Mouse (Mus musculus): ENCODE data around the gene Itpkb. TPM values are rescaled to one million over a fixed set of nuclear protein-coding genes. Genes with fewer than 3 reads are reported as not detected.
"Not testable (repeated sequence)": the region's sequence is repeated elsewhere in the genome, so short reads cannot be mapped to it uniquely, and the experiment has no call there.

Itpkb gene
- polyA plus RNA-seq, 1 experiment from 2014 or later, result 10.9 TPM

DNA sequence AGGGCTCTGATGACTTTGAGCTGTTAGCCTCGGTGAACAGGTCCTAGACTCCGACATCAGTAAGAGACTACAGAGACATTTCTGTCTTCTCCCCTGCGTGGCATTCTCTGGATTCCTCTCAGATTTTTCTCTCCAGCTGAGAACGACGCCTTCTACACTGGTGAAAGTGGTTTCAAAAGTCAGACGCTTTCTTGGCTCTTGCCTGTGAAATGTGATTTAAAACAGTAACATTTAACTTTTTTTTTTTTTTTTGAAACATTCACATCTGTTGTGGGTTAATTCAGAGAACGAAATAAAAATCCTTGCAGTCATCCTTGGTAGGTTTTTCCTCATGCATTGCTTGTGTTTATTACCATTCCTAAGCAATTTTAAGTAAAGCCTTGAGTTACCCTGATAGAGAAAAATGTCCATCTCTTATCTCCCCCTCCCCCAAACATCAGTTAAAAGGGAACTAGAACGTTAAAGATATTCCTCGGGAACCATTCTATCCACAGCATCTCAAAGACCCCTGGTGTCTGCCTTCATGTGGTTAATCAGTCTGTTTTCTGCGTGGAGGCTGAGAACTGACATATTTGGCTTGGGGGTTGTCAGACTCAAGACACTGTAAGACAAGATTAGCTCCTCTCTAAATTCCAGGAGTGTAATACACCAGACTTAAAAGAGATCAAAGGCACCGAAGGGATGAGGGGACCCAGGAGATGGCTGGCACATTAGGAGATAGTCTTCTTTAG is 57.6 kb downstream of the Itpkb start:
- Histone ChIP-seq H3K27ac (ENCODE audit: low read length) (peak overlapping the region; percentile 91), H3K36me3 (ENCODE audit: control insufficient read depth, insufficient read depth, low read length) (no peaks in the 10 kb centered on the region), H3K4me2 (replicated peaks; ENCODE audit: low read depth, low read length) (peak overlapping the region; percentile 75), H3K27me3 (ENCODE audit: control insufficient read depth, insufficient read depth, low read length) (no peaks in the 10 kb centered on the region), H3K4me1 (ENCODE audit: control insufficient read depth, insufficient read depth, low read length) (peaks cover 30% of the 10 kb centered on the region), H3K9ac (replicated peaks; ENCODE audit: low read depth, low read length) (no peak overlapping the region), H3K9me3 (ENCODE audit: control insufficient read depth, low read depth, low read length) (no peaks in the 10 kb centered on the region), H3K4me3 (ENCODE audit: low read depth, low read length) (peak overlapping the region; percentile 30)
- no peak for ATAC-seq (ENCODE audit: insufficient number of reproducible peaks, insufficient read depth, low FRiP score, low read depth)
- 12% methylated on average over 11 of the region's 11 CpGs for WGBS

DNA sequence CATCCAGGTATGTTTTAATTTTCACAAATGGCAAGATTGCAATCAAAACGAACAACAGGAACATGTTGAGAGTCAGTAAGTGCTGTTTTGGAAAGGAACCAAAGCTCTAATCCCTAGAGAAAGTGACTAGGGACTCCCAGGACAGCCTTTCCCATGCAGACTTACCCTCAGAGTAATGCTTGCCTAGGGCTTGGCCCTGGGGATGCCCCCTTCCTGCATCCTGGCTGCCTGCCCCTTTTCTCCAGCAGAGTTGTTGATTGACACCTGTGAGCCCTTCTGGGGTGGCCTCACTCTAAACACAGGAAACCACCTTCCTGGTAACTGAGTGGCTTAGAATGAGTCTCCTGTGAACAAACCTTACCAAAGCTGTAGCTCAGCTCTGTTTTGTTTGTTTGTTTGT is 58.2 kb downstream of the Itpkb start:
- Histone ChIP-seq H3K27ac (ENCODE audit: low read length) (peak overlapping the region; percentile 91), H3K4me2 (replicated peaks; ENCODE audit: low read depth, low read length) (no peak overlapping the region), H3K4me1 (ENCODE audit: control insufficient read depth, insufficient read depth, low read length) (peaks cover 30% of the 10 kb centered on the region), H3K36me3 (ENCODE audit: control insufficient read depth, insufficient read depth, low read length) (no peaks in the 10 kb centered on the region), H3K27me3 (ENCODE audit: control insufficient read depth, insufficient read depth, low read length) (no peaks in the 10 kb centered on the region), H3K4me3 (ENCODE audit: low read depth, low read length) (no peak overlapping the region), H3K9ac (replicated peaks; ENCODE audit: low read depth, low read length) (no peak overlapping the region), H3K9me3 (ENCODE audit: control insufficient read depth, low read depth, low read length) (no peaks in the 10 kb centered on the region)
- no peak for ATAC-seq (ENCODE audit: insufficient number of reproducible peaks, insufficient read depth, low FRiP score, low read depth)
- WGBS, result 47% methylated on average over 1 of the region's 1 CpGs

DNA sequence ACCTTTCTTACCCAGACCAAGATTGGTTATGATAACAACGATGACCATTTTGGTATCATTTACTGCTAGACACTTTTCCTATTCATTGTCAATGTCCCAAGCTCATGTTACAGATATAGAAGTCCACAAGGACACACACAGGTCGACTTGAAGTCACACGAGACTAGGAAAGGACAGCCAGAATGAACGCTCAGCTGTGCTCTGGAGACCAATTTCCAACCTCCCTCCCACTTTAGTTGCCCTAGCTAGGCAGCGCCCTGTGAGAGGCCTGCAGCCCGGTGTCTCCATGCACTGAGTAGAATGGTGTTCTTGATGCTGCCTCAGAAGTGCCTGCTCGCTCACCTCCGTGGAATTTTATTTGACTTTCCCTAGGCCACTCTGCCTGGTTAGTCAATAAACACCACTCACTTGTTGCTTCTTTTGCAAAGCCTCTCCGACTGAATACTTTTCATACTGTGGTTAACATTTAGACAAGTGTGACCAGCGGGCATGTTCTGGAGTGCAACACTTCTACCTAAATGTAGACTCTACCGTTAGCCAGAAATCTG is 59.0 kb downstream of the Itpkb start:
- not testable (repeated sequence) for H3K9ac ChIP-seq (replicated peaks; ENCODE audit: low read depth, low read length); H3K9me3 ChIP-seq (ENCODE audit: control insufficient read depth, low read depth, low read length); H3K27me3 ChIP-seq (ENCODE audit: control insufficient read depth, insufficient read depth, low read length); H3K36me3 ChIP-seq (ENCODE audit: control insufficient read depth, insufficient read depth, low read length); H3K4me3 ChIP-seq (ENCODE audit: low read depth, low read length); ATAC-seq (ENCODE audit: insufficient number of reproducible peaks, insufficient read depth, low FRiP score, low read depth); H3K27ac ChIP-seq (ENCODE audit: low read length); H3K4me2 ChIP-seq (replicated peaks; ENCODE audit: low read depth, low read length)
- 71% methylated on average over 11 of the region's 11 CpGs for WGBS
- H3K4me1 ChIP-seq (ENCODE audit: control insufficient read depth, insufficient read depth, low read length), result peaks cover 29% of the 10 kb centered on the region

DNA sequence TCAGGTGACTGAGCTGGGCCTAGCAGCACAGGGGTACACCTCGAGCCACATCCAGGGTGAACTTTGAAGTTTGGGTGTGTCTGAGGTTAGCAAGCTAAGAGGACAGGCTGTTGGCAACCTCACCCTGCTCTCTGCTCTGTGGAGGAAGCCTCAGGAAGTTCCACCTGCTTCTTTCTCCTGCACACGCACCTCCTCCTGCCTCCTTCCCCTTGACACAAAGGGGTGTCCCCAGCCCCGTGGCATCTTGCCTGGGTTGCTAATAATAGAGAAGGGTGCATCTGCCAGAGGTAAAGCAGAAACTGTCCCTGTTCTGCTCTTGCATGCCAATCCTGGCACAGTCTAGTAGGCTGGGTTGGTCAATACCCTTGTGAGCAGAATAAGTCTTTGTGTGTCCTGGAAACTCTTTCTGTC is 60.0 kb downstream of the Itpkb start:
- H3K4me1 ChIP-seq (ENCODE audit: control insufficient read depth, insufficient read depth, low read length), result peaks cover 23% of the 10 kb centered on the region
- no peak overlapping the region for H3K4me3 ChIP-seq (ENCODE audit: low read depth, low read length)
- no peak for ATAC-seq (ENCODE audit: insufficient number of reproducible peaks, insufficient read depth, low FRiP score, low read depth)
- no peaks in the 10 kb centered on the region for H3K27me3 ChIP-seq (ENCODE audit: control insufficient read depth, insufficient read depth, low read length)
- no peak overlapping the region for H3K27ac ChIP-seq (ENCODE audit: low read length)
- 63% methylated on average over 3 of the region's 3 CpGs for WGBS
- no peaks in the 10 kb centered on the region for H3K9me3 ChIP-seq (ENCODE audit: control insufficient read depth, low read depth, low read length)
- no peak overlapping the region for H3K4me2 ChIP-seq (replicated peaks; ENCODE audit: low read depth, low read length)
- H3K36me3 ChIP-seq (ENCODE audit: control insufficient read depth, insufficient read depth, low read length), result no peaks in the 10 kb centered on the region
- no peak overlapping the region for H3K9ac ChIP-seq (replicated peaks; ENCODE audit: low read depth, low read length)

DNA sequence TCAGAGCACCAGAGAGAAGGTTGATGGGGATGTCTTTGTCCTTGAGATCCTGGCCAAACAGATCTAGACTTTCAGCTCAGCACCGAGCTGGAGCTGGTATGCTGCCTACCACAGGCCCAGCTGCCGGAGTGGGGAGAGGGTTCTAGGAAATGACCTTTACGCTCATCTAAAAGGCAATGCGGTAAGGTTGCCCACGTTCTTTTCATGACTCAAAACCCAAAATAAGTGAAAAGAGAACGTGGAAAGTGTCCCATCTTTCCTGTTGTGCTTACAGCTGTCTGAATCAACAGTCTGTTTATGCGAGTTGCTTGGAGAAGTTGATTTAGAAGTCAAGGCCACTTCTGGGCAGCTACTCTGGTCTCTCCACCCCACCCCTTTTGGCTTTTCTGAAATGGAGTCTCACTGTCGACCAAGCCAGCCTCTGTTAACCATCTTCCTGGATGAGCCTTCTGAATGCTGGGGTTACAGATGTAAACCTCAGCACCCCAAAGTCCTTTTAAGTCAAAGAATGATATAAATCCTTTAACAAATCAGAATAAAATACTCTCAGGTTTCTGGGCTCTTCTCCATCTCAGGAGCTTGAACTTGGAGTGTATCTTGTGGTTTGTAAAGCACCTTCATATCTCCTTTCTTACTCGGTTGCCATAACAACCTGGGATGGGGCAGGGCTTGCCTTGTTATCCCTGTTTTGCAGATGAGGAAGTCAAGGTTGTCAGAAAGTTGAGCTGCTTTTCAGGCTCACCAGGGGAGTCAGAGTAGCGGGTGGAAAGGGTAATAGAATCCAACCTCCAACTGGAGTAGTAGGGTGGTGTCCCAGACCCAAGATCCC is 60.7 kb downstream of the Itpkb start:
- no peak for ATAC-seq (ENCODE audit: insufficient number of reproducible peaks, insufficient read depth, low FRiP score, low read depth)
- H3K27ac ChIP-seq (ENCODE audit: low read length), result no peak overlapping the region
- WGBS, result 72% methylated on average over 10 of the region's 10 CpGs
- no peak overlapping the region for H3K4me2 ChIP-seq (replicated peaks; ENCODE audit: low read depth, low read length)
- no peaks in the 10 kb centered on the region for H3K27me3 ChIP-seq (ENCODE audit: control insufficient read depth, insufficient read depth, low read length)
- H3K4me3 ChIP-seq (ENCODE audit: low read depth, low read length), result no peak overlapping the region
- H3K9me3 ChIP-seq (ENCODE audit: control insufficient read depth, low read depth, low read length), result no peaks in the 10 kb centered on the region
- H3K36me3 ChIP-seq (ENCODE audit: control insufficient read depth, insufficient read depth, low read length), result no peaks in the 10 kb centered on the region
- H3K9ac ChIP-seq (replicated peaks; ENCODE audit: low read depth, low read length), result no peak overlapping the region
- H3K4me1 ChIP-seq (ENCODE audit: control insufficient read depth, insufficient read depth, low read length), result peaks cover 22% of the 10 kb centered on the region

DNA sequence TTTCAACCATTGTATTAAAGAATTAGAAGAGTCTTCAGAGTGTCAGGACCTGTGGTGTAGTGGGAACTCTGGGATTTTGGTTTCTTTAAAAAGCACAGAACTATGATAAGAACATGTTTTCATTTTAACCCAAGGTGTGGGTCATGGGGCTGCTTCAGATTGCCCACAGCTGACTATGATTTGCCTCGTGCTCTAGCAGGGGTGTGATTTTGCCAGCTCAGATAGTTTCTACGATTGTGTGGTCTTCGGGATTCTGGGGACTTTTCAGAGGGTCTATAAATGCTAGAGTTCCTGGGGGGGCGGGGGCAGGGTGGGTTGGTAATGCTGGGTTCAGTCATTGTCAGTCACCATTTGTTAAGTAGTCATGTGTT is 61.3 kb downstream of the Itpkb start:
- ATAC-seq (ENCODE audit: insufficient number of reproducible peaks, insufficient read depth, low FRiP score, low read depth), result no peak
- Histone ChIP-seq H3K4me1 (ENCODE audit: control insufficient read depth, insufficient read depth, low read length) (peaks cover 19% of the 10 kb centered on the region), H3K4me3 (ENCODE audit: low read depth, low read length) (no peak overlapping the region), H3K9me3 (ENCODE audit: control insufficient read depth, low read depth, low read length) (no peaks in the 10 kb centered on the region), H3K27ac (ENCODE audit: low read length) (no peak overlapping the region), H3K4me2 (replicated peaks; ENCODE audit: low read depth, low read length) (no peak overlapping the region), H3K36me3 (ENCODE audit: control insufficient read depth, insufficient read depth, low read length) (no peaks in the 10 kb centered on the region), H3K27me3 (ENCODE audit: control insufficient read depth, insufficient read depth, low read length) (no peaks in the 10 kb centered on the region), H3K9ac (replicated peaks; ENCODE audit: low read depth, low read length) (no peak overlapping the region)
- 91% methylated on average over 4 of the region's 4 CpGs for WGBS

DNA sequence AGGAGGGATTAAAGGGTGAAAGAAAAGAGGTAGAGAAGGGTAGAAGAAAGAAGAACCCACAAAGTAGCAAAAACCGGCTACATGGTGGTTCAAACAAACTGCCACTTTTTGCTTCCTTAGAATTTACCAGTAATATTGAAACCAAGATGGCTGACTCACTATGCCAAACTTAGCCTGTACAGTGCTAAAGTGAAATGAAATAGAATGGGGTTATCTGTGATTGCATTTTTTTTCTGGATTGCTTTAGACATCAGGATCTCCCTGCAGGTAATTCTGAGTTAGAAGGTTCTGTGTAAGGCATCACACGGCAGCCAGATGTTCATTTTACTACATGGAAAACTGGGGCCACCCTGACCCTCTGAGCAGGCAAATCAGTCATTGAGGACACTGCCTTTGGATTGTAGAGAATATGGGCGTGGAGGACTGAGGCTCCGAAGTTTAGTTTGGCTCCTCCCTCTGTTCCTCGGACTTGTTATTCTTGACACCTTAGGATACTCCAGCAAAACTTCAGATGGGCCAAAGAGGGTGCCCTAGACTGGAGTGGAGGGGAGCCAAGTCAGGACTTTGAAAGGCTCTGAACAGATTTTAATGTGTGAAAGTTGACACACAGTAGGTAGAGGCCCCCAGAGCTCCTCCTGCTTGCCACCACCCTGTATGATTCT is 62.0 kb downstream of the Itpkb start:
- H3K27me3 ChIP-seq (ENCODE audit: control insufficient read depth, insufficient read depth, low read length), result no peaks in the 10 kb centered on the region
- H3K9ac ChIP-seq (replicated peaks; ENCODE audit: low read depth, low read length), result no peak overlapping the region
- ATAC-seq (ENCODE audit: insufficient number of reproducible peaks, insufficient read depth, low FRiP score, low read depth), result no peak
- H3K4me1 ChIP-seq (ENCODE audit: control insufficient read depth, insufficient read depth, low read length), result peaks cover 15% of the 10 kb centered on the region
- H3K27ac ChIP-seq (ENCODE audit: low read length), result no peak overlapping the region
- H3K4me3 ChIP-seq (ENCODE audit: low read depth, low read length), result no peak overlapping the region
- WGBS, result 81% methylated on average over 5 of the region's 5 CpGs
- H3K36me3 ChIP-seq (ENCODE audit: control insufficient read depth, insufficient read depth, low read length), result no peaks in the 10 kb centered on the region
- no peaks in the 10 kb centered on the region for H3K9me3 ChIP-seq (ENCODE audit: control insufficient read depth, low read depth, low read length)
- no peak overlapping the region for H3K4me2 ChIP-seq (replicated peaks; ENCODE audit: low read depth, low read length)

DNA sequence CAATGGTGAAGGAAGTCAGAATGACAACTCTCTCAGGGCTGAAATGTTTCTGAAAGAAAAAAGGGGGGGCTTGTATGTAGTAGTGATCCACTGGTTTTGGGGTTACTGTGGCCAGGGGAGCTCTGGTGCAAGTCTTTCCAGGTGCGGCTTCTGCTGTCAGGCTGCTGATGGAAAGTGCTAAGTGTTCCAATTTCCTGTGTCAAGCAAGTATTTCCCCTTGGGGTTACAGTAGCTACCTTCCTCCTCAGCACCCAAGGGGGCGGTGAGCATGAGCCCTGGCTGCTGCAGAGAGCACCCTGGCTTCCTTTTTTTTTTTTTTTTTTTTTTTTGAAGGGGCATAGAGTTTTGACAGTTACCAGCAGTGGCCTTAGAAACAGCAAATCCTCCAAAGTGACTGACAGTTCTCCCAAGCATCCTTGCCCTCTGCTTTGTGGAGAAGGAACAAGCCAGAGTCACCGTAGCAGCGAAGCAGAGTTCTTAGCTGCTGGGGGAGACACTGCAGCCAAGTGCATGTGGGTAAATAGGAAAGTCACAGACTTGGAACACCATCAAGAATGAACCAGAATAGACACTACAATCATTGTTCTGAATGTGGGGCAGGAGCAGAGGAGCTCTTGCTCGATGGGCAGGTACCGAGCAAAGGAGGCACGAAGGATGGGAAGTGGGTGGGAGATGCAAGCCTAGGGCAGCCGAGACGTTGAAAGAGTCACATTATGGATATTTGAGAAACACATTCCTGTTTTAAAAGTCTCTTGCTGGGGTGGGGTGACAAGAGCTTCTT is 62.9 kb downstream of the Itpkb start:
- Histone ChIP-seq H3K4me2 (replicated peaks; ENCODE audit: low read depth, low read length) (no peak overlapping the region), H3K36me3 (ENCODE audit: control insufficient read depth, insufficient read depth, low read length) (no peaks in the 10 kb centered on the region), H3K4me3 (ENCODE audit: low read depth, low read length) (no peak overlapping the region), H3K27ac (ENCODE audit: low read length) (no peak overlapping the region), H3K27me3 (ENCODE audit: control insufficient read depth, insufficient read depth, low read length) (no peaks in the 10 kb centered on the region), H3K9me3 (ENCODE audit: control insufficient read depth, low read depth, low read length) (no peaks in the 10 kb centered on the region), H3K4me1 (ENCODE audit: control insufficient read depth, insufficient read depth, low read length) (peaks cover 17% of the 10 kb centered on the region), H3K9ac (replicated peaks; ENCODE audit: low read depth, low read length) (no peak overlapping the region)
- 81% methylated on average over 9 of the region's 9 CpGs for WGBS
- ATAC-seq (ENCODE audit: insufficient number of reproducible peaks, insufficient read depth, low FRiP score, low read depth), result no peak

Data from stomach, embryonic 14.5 days (tissue).